Mouse (Mus musculus): Measurements from ENCODE around the gene Zfp652. TPM values are rescaled to one million over a fixed set of nuclear protein-coding genes. Genes with fewer than 3 reads are reported as not detected.

The Zfp652 gene
- polyA plus RNA-seq, 1 experiment from 2014 or later = 20.3 TPM

GRCm38 (mm10) chr11:95831641-95832040 is 119.2 kb downstream of the Zfp652 start:
- peaks cover 60% of the 10 kb centered on the region for H3K4me1 ChIP-seq
- H3K9me3 ChIP-seq = no peaks in the 10 kb centered on the region
- whole genome bisulfite sequencing = 2% methylated on average over 15 of the region's 15 CpGs
- DNase-seq (ENCODE audit: low spot score) = peak; percentile 56
- no peak overlapping the region for H3K27ac ChIP-seq (replicated peaks)
- H3K27me3 ChIP-seq (replicated peaks; ENCODE audit: low read depth, poor library complexity, severe bottlenecking) = peaks cover 100% of the 10 kb centered on the region
- no peaks in the 10 kb centered on the region for H3K36me3 ChIP-seq (replicated peaks)
- peak overlapping the region; percentile 46 for H3K4me3 ChIP-seq

- Histone ChIP-seq H3K9me3 (no peaks in the 10 kb centered on the region), H3K36me3 (replicated peaks) (no peaks in the 10 kb centered on the region), H3K4me1 (peaks cover 60% of the 10 kb centered on the region), H3K27ac (replicated peaks) (no peak overlapping the region), H3K4me3 (no peak overlapping the region), H3K27me3 (replicated peaks; ENCODE audit: low read depth, poor library complexity, severe bottlenecking) (peaks cover 100% of the 10 kb centered on the region)
- WGBS = 32% methylated on average over 18 of the region's 18 CpGs
- DNase-seq (ENCODE audit: low spot score) = peak; percentile 16
These were observed 119.9 kb downstream of the Zfp652 start for GRCm38 (mm10) chr11:95832129-95833005.

GRCm38 (mm10) chr11:95833006-95833570 is 120.6 kb downstream of the Zfp652 start:
- no peak overlapping the region for H3K4me3 ChIP-seq

GRCm38 (mm10) chr11:95833631-95834142 is 121.2 kb downstream of the Zfp652 start:
- Histone ChIP-seq H3K36me3 (replicated peaks) (no peaks in the 10 kb centered on the region), H3K27ac (replicated peaks) (no peak overlapping the region; the same call in 1 of the 2 replicates), H3K27me3 (replicated peaks; ENCODE audit: low read depth, poor library complexity, severe bottlenecking) (peaks cover 100% of the 10 kb centered on the region), H3K4me3 (peak overlapping the region; percentile 33), H3K9me3 (no peaks in the 10 kb centered on the region), H3K4me1 (peaks cover 60% of the 10 kb centered on the region)
- DNase-seq (ENCODE audit: low spot score) = peak; percentile 30
- WGBS = 5% methylated on average over 18 of the region's 18 CpGs

More at GRCm38 (mm10) chr11:95833006-95833570, 120.6 kb downstream of the Zfp652 start:
- Histone ChIP-seq H3K9me3 (no peaks in the 10 kb centered on the region), H3K36me3 (replicated peaks) (no peaks in the 10 kb centered on the region), H3K27me3 (replicated peaks; ENCODE audit: low read depth, poor library complexity, severe bottlenecking) (peaks cover 100% of the 10 kb centered on the region), H3K27ac (replicated peaks) (no peak overlapping the region), H3K4me1 (peaks cover 60% of the 10 kb centered on the region)
- no peak for DNase-seq (ENCODE audit: low spot score)
- 21% methylated on average over 8 of the region's 8 CpGs for WGBS

GRCm38 (mm10) chr11:95834143-95834667 is 121.7 kb downstream of the Zfp652 start:
- Histone ChIP-seq H3K4me1 (peaks cover 62% of the 10 kb centered on the region), H3K4me3 (peak overlapping the region; percentile 33), H3K9me3 (no peaks in the 10 kb centered on the region), H3K27ac (replicated peaks) (no peak overlapping the region; the same call in 1 of the 2 replicates), H3K27me3 (replicated peaks; ENCODE audit: low read depth, poor library complexity, severe bottlenecking) (peaks cover 94% of the 10 kb centered on the region), H3K36me3 (replicated peaks) (no peaks in the 10 kb centered on the region)
- WGBS = 4% methylated on average over 22 of the region's 22 CpGs
- DNase-seq (ENCODE audit: low spot score) = peak; percentile 49

- Histone ChIP-seq H3K9me3 (no peaks in the 10 kb centered on the region), H3K4me3 (peak overlapping the region; percentile 33), H3K27ac (replicated peaks) (no peak overlapping the region), H3K36me3 (replicated peaks) (no peaks in the 10 kb centered on the region), H3K27me3 (replicated peaks; ENCODE audit: low read depth, poor library complexity, severe bottlenecking) (peaks cover 87% of the 10 kb centered on the region), H3K4me1 (peaks cover 67% of the 10 kb centered on the region)
- 20% methylated on average over 15 of the region's 15 CpGs for WGBS
- DNase-seq (ENCODE audit: low spot score) = no peak
These were observed 122.6 kb downstream of the Zfp652 start for GRCm38 (mm10) chr11:95834742-95835710.

- H3K27ac ChIP-seq (replicated peaks) = no peak overlapping the region
These were observed 123.4 kb downstream of the Zfp652 start for GRCm38 (mm10) chr11:95835832-95836231.

GRCm38 (mm10) chr11:95836433-95836832 is 124.0 kb downstream of the Zfp652 start:
- no peak for DNase-seq (ENCODE audit: low spot score)
- Histone ChIP-seq H3K27ac (replicated peaks) (no peak overlapping the region), H3K4me1 (peaks cover 54% of the 10 kb centered on the region), H3K4me3 (no peak overlapping the region), H3K36me3 (replicated peaks) (no peaks in the 10 kb centered on the region), H3K9me3 (no peaks in the 10 kb centered on the region), H3K27me3 (replicated peaks; ENCODE audit: low read depth, poor library complexity, severe bottlenecking) (peaks cover 87% of the 10 kb centered on the region)
- WGBS = 66% methylated on average over 6 of the region's 6 CpGs

More at GRCm38 (mm10) chr11:95835832-95836231, 123.4 kb downstream of the Zfp652 start:
- Histone ChIP-seq H3K4me3 (no peak overlapping the region), H3K9me3 (no peaks in the 10 kb centered on the region), H3K4me1 (peaks cover 59% of the 10 kb centered on the region), H3K27me3 (replicated peaks; ENCODE audit: low read depth, poor library complexity, severe bottlenecking) (peaks cover 87% of the 10 kb centered on the region), H3K36me3 (replicated peaks) (no peaks in the 10 kb centered on the region)
- DNase-seq (ENCODE audit: low spot score) = no peak
- 46% methylated on average over 6 of the region's 6 CpGs for WGBS

- Histone ChIP-seq H3K9me3 (no peaks in the 10 kb centered on the region), H3K4me3 (no peak within 1 kb of the TSS), H3K27me3 (replicated peaks; ENCODE audit: low read depth, poor library complexity, severe bottlenecking) (peaks cover 87% of the 10 kb centered on the region), H3K4me1 (peaks cover 54% of the 10 kb centered on the region), H3K36me3 (replicated peaks) (no peaks in the 10 kb centered on the region), H3K27ac (replicated peaks) (no peak within 1 kb of the TSS)
- DNase-seq (ENCODE audit: low spot score) = no peak
- WGBS = 84% methylated on average over 10 of the region's 10 CpGs
These were observed 124.6 kb downstream of the Zfp652 start, which contains the start of gene Gngt2 for GRCm38 (mm10) chr11:95837059-95837458. Gene Gngt2 (plus strand): TSS chr11:95837216.

- Histone ChIP-seq H3K4me1 (peaks cover 55% of the 10 kb centered on the region), H3K27me3 (replicated peaks; ENCODE audit: low read depth, poor library complexity, severe bottlenecking) (peaks cover 87% of the 10 kb centered on the region), H3K9me3 (no peaks in the 10 kb centered on the region), H3K36me3 (replicated peaks) (no peaks in the 10 kb centered on the region), H3K27ac (replicated peaks) (no peak overlapping the region), H3K4me3 (no peak overlapping the region)
- DNase-seq (ENCODE audit: low spot score) = no peak
- 83% methylated on average over 4 of the region's 4 CpGs for WGBS
These were observed 126.1 kb downstream of the Zfp652 start for GRCm38 (mm10) chr11:95838598-95838997.

GRCm38 (mm10) chr11:95838999-95839868 is 126.8 kb downstream of the Zfp652 start:
- Histone ChIP-seq H3K4me3 (no peak overlapping the region), H3K27me3 (replicated peaks; ENCODE audit: low read depth, poor library complexity, severe bottlenecking) (peaks cover 82% of the 10 kb centered on the region), H3K36me3 (replicated peaks) (no peaks in the 10 kb centered on the region), H3K4me1 (peaks cover 48% of the 10 kb centered on the region), H3K27ac (replicated peaks) (no peak overlapping the region), H3K9me3 (no peaks in the 10 kb centered on the region)
- DNase-seq (ENCODE audit: low spot score) = no peak
- 75% methylated on average over 8 of the region's 8 CpGs for WGBS
